Mouse (Mus musculus) heart, adult 2 months (tissue): ENCODE measurements around the gene Eln. TPM values are rescaled to one million over a fixed set of nuclear protein-coding genes. Genes with fewer than 3 reads are reported as not detected.

Experiments used
- DNase-seq, 2 experiments: peaks; one replicate each; pipeline ENCODE4 v3.0.0; 2021
- H3K27ac ChIP-seq: fragments of 200-600 bp; 2 replicates; pipeline ENCODE4 v1.8.1; 2022
- H3K27me3 ChIP-seq: fragments of 200-500 bp; 2 replicates; pipeline ENCODE4 v1.6.1; 2012; ENCODE audit warnings: mild to moderate bottlenecking, low read length, inconsistent platforms, mixed read lengths; ENCODE audit not compliant: control insufficient read depth, insufficient read depth
- H3K36me3 ChIP-seq: fragments of 200-500 bp; 2 replicates; pipeline ENCODE4 v1.6.1; 2012; ENCODE audit warnings: low read length, inconsistent platforms; ENCODE audit not compliant: control insufficient read depth, insufficient read depth
- H3K4me1 ChIP-seq: fragments of 200-500 bp; 2 replicates; pipeline ENCODE4 v1.6.1; 2011; ENCODE audit warnings: low read length; ENCODE audit not compliant: control insufficient read depth, insufficient read depth
- H3K4me3 ChIP-seq: fragments of 200-600 bp; 2 replicates; pipeline ENCODE4 v1.8.1; 2022
- H3K79me2 ChIP-seq: fragments of 200-500 bp; replicated peaks from 2 replicates; pipeline ENCODE4 v1.6.1; 2012; ENCODE audit warnings: mild to moderate bottlenecking, inconsistent platforms, low read length, moderate library complexity, mixed read lengths; ENCODE audit not compliant: control insufficient read depth, insufficient read depth
- H3K9ac ChIP-seq: fragments of 200-500 bp; 2 replicates; pipeline ENCODE4 v1.6.1; 2012; ENCODE audit warnings: low read depth, mild to moderate bottlenecking, control low read depth, inconsistent platforms, low read length, mixed read lengths
- CTCF ChIP-seq: fragments of 200-600 bp; IDR thresholded peaks from 2 replicates; pipeline ENCODE4 v1.8.1; 2022; ENCODE audit warnings: antibody characterized with exemption, mild to moderate bottlenecking, moderate library complexity
- EP300 ChIP-seq: fragments of 200-500 bp; IDR thresholded peaks from 2 replicates; pipeline ENCODE4 v1.6.1; 2011; ENCODE audit warnings: low read depth, low read length, control low read depth; ENCODE audit not compliant: insufficient read depth
- POLR2A ChIP-seq: fragments of 200-500 bp; IDR thresholded peaks from 2 replicates; pipeline ENCODE4 v1.6.1; 2011; ENCODE audit warnings: mild to moderate bottlenecking, low read depth, low read length, control low read depth; ENCODE audit not compliant: insufficient read depth
- WGBS: fragments of 180-500 bp; shearing (Covaris S2); methylation state at CpG from one replicate; pipeline ENCODE4 v1.1.7; 2018; 5-methylcytosine and 5-hydroxymethylcytosine counted together
- intact Hi-C: fragments of 180-260 bp; cut with DNase I; formaldehyde crosslinking; loops from one replicate; pipeline ENCODE4 v1.15.1; 2025
- long read RNA-seq: library from polyadenylated mRNA; stranded (forward); transcript quantifications from one replicate; pipeline ENCODE4 v2.0.0, GENCODE M21; 2021
- polyA plus RNA-seq: library from polyadenylated mRNA; depleted of rRNA; stranded (reverse); fragments of >200 nt; gene quantifications from 2 replicates; pipeline ENCODE4 v1.2.3, GENCODE M21; 2012; rRNA removed
- total RNA-seq, 2 experiments: library from RNA; stranded (reverse); gene quantifications; 2 replicates each; pipeline ENCODE4 v1.2.3; 2021

Gene Eln
- total RNA-seq (10 to 100 TPM; 33.5 to 49.9 TPM), polyA plus RNA-seq (124 and 131 TPM in 2 replicates)
- long read RNA-seq, partial matches to known transcripts, result 4 of 12 reads
- long read RNA-seq, other reads (novel, unspliced or antisense), result 4 of 12 reads

GRCm38 (mm10) chr5:134746890-134747511 lies at the start of gene Eln:
Gene Eln (minus strand): TSS chr5:134747323.
- peak; percentile 79 for DNase-seq
- Histone ChIP-seq H3K27ac (peak within 1 kb of the TSS; percentile 90), H3K36me3 (no peaks in the 10 kb centered on the region), H3K4me1 (peaks cover 8% of the 10 kb centered on the region), H3K4me3 (peak within 1 kb of the TSS; percentile 67), H3K27me3 (no peaks in the 10 kb centered on the region), H3K9ac (peak within 1 kb of the TSS; percentile 81), H3K79me2 (no peaks in the 10 kb centered on the region)
- intact Hi-C loops, result no loop called here
- no peak for TF ChIP-seq EP300
- TF ChIP-seq POLR2A, result peak; percentile 71
- WGBS, result 3% methylated on average over 22 of the region's 28 CpGs

GRCm38 (mm10) chr5:134790080-134790995 lies 43.2 kb upstream of the Eln start:
- WGBS, result 85% methylated on average over 15 of the region's 15 CpGs
- H3K4me1 ChIP-seq, result peaks cover 5% of the 10 kb centered on the region
- TF ChIP-seq EP300, result no peak
- TF ChIP-seq CTCF, result no peak
- TF ChIP-seq POLR2A, result no peak
- intact Hi-C loops, result no loop called here
- DNase-seq, result no peak
- H3K9ac ChIP-seq, result no peak overlapping the region
- no peak overlapping the region for H3K4me3 ChIP-seq
- H3K36me3 ChIP-seq, result no peaks in the 10 kb centered on the region
- H3K27ac ChIP-seq, result no peak overlapping the region
- H3K79me2 ChIP-seq, result no peaks in the 10 kb centered on the region
- no peaks in the 10 kb centered on the region for H3K27me3 ChIP-seq

- H3K36me3 ChIP-seq, result no peaks in the 10 kb centered on the region
- H3K4me3 ChIP-seq, result no peak overlapping the region
- TF ChIP-seq CTCF (no peak), POLR2A (no peak), EP300 (no peak)
- H3K9ac ChIP-seq, result no peak overlapping the region
- no peaks in the 10 kb centered on the region for H3K79me2 ChIP-seq
- 31% methylated on average over 12 of the region's 12 CpGs for WGBS
- intact Hi-C loops, result no loop called here
- DNase-seq, result peak; percentile 52 to 72
- no peaks in the 10 kb centered on the region for H3K27me3 ChIP-seq
- no peak overlapping the region for H3K27ac ChIP-seq
- H3K4me1 ChIP-seq, result peaks cover 5% of the 10 kb centered on the region
Measured at GRCm38 (mm10) chr5:134788237-134788636, 41.1 kb upstream of the Eln start.

- Histone ChIP-seq H3K79me2 (no peaks in the 10 kb centered on the region), H3K4me3 (no peak overlapping the region), H3K36me3 (no peaks in the 10 kb centered on the region), H3K27me3 (no peaks in the 10 kb centered on the region), H3K4me1 (peaks cover 5% of the 10 kb centered on the region), H3K27ac (no peak overlapping the region), H3K9ac (no peak overlapping the region; the same call in 1 of the 2 replicates)
- TF ChIP-seq EP300 (no peak), POLR2A (no peak), CTCF (no peak)
- intact Hi-C loops, result no loop called here
- peak in 1 of 2 experiments; percentile 56 for DNase-seq
- 61% methylated on average over 25 of the region's 25 CpGs for WGBS
Measured at GRCm38 (mm10) chr5:134785691-134786371, 38.7 kb upstream of the Eln start.

- TF ChIP-seq EP300 (no peak), CTCF (no peak), POLR2A (no peak)
- peaks cover 5% of the 10 kb centered on the region for H3K4me1 ChIP-seq
- no peaks in the 10 kb centered on the region for H3K27me3 ChIP-seq
- no peak overlapping the region for H3K27ac ChIP-seq
- DNase-seq, result no peak
- 58% methylated on average over 2 of the region's 2 CpGs for WGBS
- no peaks in the 10 kb centered on the region for H3K79me2 ChIP-seq
- H3K9ac ChIP-seq, result no peak overlapping the region
- H3K4me3 ChIP-seq, result no peak overlapping the region
- intact Hi-C loops, result loop anchor here (5.0 kb wide), 1 partner anchor 119 kb away; no protein-coding TSS in a partner anchor
- no peaks in the 10 kb centered on the region for H3K36me3 ChIP-seq
Measured at GRCm38 (mm10) chr5:134783794-134784193, 36.7 kb upstream of the Eln start.
